Mouse (Mus musculus) cortical plate, adult 2 months (tissue): ENCODE measurements around the gene Abcc3.

Experiments
- CTCF ChIP-seq: fragments of 200-500 bp; IDR thresholded peaks from 2 replicates; pipeline ENCODE4 v1.5.1; 2011; ENCODE audit warnings: mild to moderate bottlenecking, control low read depth, low read length; ENCODE audit not compliant: insufficient read depth; ENCODE audit errors: extremely low read depth
- POLR2A ChIP-seq: fragments of 200-500 bp; IDR thresholded peaks from 2 replicates; pipeline ENCODE4 v1.6.1; 2011; ENCODE audit warnings: mild to moderate bottlenecking, low read length, control low read depth; ENCODE audit not compliant: insufficient read depth; ENCODE audit errors: extremely low read depth

DNA sequence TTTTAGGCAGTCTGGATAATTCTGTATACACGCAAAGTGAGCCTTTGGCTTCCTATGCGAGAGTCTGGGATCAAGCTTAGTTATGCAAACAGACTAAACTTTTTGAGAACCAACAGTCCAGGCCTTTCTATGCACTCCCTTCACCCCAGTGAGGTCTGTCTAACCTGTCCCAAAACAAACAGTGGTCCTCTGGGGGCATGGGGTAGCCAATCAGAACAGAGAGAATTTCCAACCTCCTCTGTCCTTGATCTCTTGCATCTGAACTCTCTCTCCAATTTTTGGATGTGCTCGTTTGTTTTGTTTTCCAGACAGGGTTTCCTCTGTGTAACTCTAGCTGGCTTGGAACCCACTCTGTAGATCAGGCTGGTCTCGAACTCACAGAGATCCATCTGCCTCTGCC lies 3.8 kb downstream of the Abcc3 start:
- TF ChIP-seq CTCF (no peak), POLR2A (no peak)
